Mouse (Mus musculus) spleen, postnatal 0 days (tissue): ENCODE measurements around the gene Msh2. TPM values are rescaled to one million over a fixed set of nuclear protein-coding genes. Genes with fewer than 3 reads are reported as not detected.

Experiments used
- polyA plus RNA-seq: library from polyadenylated mRNA; unstranded; fragments of >200 nt; fragmentation: Nextera tagmentation; extraction: Ambion mirVana; gene quantifications from 2 replicates; pipeline ENCODE4 v1.2.1, GENCODE M21; 2015

Gene Msh2
- polyA plus RNA-seq, result 36.1 and 37.1 TPM in 2 replicates

GRCm38 (mm10) chr17:87671890-87672660 is at the start of gene Msh2:
Msh2 (plus strand) TSS chr17:87672330.

Other genes starting within 250 kb of the Msh2 start
- not detected in 2 replicates for gene Stpg4, start 244.6 kb upstream of the Msh2 start, polyA plus RNA-seq
- 447 and 464 TPM in 2 replicates for gene Calm2, start 225.4 kb upstream of the Msh2 start, polyA plus RNA-seq
- gene Epcam, start 36.4 kb upstream of the Msh2 start, polyA plus RNA-seq, result 1.3 and 1.4 TPM in 2 replicates
- gene Kcnk12, start 125.7 kb downstream of the Msh2 start, polyA plus RNA-seq, result 0.79 and 1.2 TPM in 2 replicates
- gene Rpl36-ps4, start 248.6 kb downstream of the Msh2 start, polyA plus RNA-seq, result not detected in 2 replicates